Mouse (Mus musculus): Measurements from ENCODE around the gene Clpsl2. TPM values are rescaled to one million over a fixed set of nuclear protein-coding genes. Genes with fewer than 3 reads are reported as not detected.

Clpsl2 gene
- polyA plus RNA-seq, 1 experiment from 2014 or later = not detected

DNA sequence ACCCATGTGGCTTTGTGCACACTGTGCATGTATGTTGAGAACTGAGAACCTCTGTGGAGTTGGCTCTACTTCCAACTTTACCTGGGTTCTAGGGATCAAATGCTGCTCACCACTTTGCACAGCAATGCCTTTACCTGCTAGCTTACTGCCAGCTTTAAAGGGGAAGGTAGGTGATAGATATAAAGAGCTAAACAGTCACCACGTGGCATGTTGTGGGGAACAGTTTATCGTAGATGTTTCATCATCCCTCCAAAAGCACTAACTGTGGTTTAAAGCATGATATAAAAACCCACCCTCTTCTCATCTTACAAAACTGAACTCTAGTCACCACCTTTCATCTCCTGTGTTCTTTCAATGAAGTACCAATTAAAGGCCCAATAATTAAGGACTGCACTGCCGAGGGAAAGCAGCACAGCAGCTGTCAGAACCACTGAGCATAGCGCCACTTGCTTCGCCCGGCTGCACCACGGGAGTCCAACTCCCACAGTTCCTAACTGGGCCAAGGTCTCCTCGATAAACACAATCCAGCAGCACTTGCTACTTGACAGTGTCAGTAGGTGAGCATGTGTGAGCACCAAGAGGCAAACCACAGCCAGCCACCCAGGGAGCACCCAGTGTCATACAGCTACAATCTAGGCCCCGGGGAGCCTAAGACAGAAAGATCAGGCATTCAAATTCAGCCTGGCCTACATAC is 52.5 kb downstream of the Clpsl2 start:
- WGBS = 86% methylated on average over 9 of the region's 9 CpGs
- no peak overlapping the region for H3K27ac ChIP-seq (replicated peaks; ENCODE audit: low read depth, low read length)
- no peaks in the 10 kb centered on the region for H3K4me1 ChIP-seq (ENCODE audit: control insufficient read depth, insufficient read depth, low read length)
- no peak for DNase-seq (ENCODE audit: low spot score)
- no peak overlapping the region for H3K4me3 ChIP-seq (ENCODE audit: low read depth, low read length)
- ATAC-seq (ENCODE audit: low read depth) = no peak
- H3K9me3 ChIP-seq (ENCODE audit: control insufficient read depth, low read length) = no peaks in the 10 kb centered on the region
- H3K9ac ChIP-seq (ENCODE audit: low read depth, low read length) = no peak overlapping the region
- peaks cover 96% of the 10 kb centered on the region for H3K36me3 ChIP-seq (ENCODE audit: control insufficient read depth, insufficient read depth, low read length)
- H3K27me3 ChIP-seq (replicated peaks; ENCODE audit: control insufficient read depth, insufficient read depth, low read length) = no peaks in the 10 kb centered on the region
- no peak overlapping the region for H3K4me2 ChIP-seq (ENCODE audit: low read depth, low read length)

Small RNA genes within 50 kb of the gene (microRNA-seq; reads per million reads assigned to microRNA genes)
- gene Gm25195 (ENCODE audit: borderline number of aligned reads) = not detected
- not detected for gene Mir6969 (ENCODE audit: borderline number of aligned reads)

Other genes with a start within 250 kb of the Clpsl2 start
- 26.1 and 30.6 TPM in 2 replicates for gene Fance, start 235.9 kb upstream of the Clpsl2 start, polyA plus RNA-seq (2014; fragmentation: Nextera tagmentation; extraction: Ambion mirVana)
- 800 and 852 TPM in 2 replicates for gene Rpl10a, start 220.9 kb upstream of the Clpsl2 start, polyA plus RNA-seq (2014; fragmentation: Nextera tagmentation; extraction: Ambion mirVana)
- 11.3 and 12.0 TPM in 2 replicates for gene Tead3, start 198.6 kb upstream of the Clpsl2 start, polyA plus RNA-seq (2014; fragmentation: Nextera tagmentation; extraction: Ambion mirVana)
- gene Tulp1, start 184.2 kb upstream of the Clpsl2 start, polyA plus RNA-seq (2014; fragmentation: Nextera tagmentation; extraction: Ambion mirVana) = 3.9 and 6.0 TPM in 2 replicates
- 8.4 and 11.7 TPM in 2 replicates for gene Fkbp5, start 31.9 kb upstream of the Clpsl2 start, polyA plus RNA-seq (2014; fragmentation: Nextera tagmentation; extraction: Ambion mirVana)
- not detected in 2 replicates for gene Armc12, start 18.6 kb upstream of the Clpsl2 start, polyA plus RNA-seq (2014; fragmentation: Nextera tagmentation; extraction: Ambion mirVana)
- not detected in 2 replicates for gene Clps, start 11.4 kb downstream of the Clpsl2 start, polyA plus RNA-seq (2014; fragmentation: Nextera tagmentation; extraction: Ambion mirVana)
- gene Lhfpl5, start 26.2 kb downstream of the Clpsl2 start, polyA plus RNA-seq (2014; fragmentation: Nextera tagmentation; extraction: Ambion mirVana) = 0.31 and 0.70 TPM in 2 replicates
- gene Srpk1, start 73.3 kb downstream of the Clpsl2 start, polyA plus RNA-seq (2014; fragmentation: Nextera tagmentation; extraction: Ambion mirVana) = 89.1 and 92.4 TPM in 2 replicates
- gene Slc26a8, start 140.8 kb downstream of the Clpsl2 start, polyA plus RNA-seq (2014; fragmentation: Nextera tagmentation; extraction: Ambion mirVana) = 0.58 and 0.90 TPM in 2 replicates
- gene Mapk14, start 141.9 kb downstream of the Clpsl2 start, polyA plus RNA-seq (2014; fragmentation: Nextera tagmentation; extraction: Ambion mirVana) = 51.8 and 52.8 TPM in 2 replicates
- gene AC170998.1, start 176.7 kb downstream of the Clpsl2 start, polyA plus RNA-seq (2014; fragmentation: Nextera tagmentation; extraction: Ambion mirVana) = 1.5 and 2.1 TPM in 2 replicates
- gene Mapk13, start 219.9 kb downstream of the Clpsl2 start, polyA plus RNA-seq (2014; fragmentation: Nextera tagmentation; extraction: Ambion mirVana) = 31.8 and 33.5 TPM in 2 replicates